Mouse (Mus musculus) retina, postnatal 1 day (tissue): ENCODE data around the gene Olfr1451.
"Not testable (repeated sequence)": the region's sequence is repeated elsewhere in the genome, so short reads cannot be mapped to it uniquely, and the experiment has no call there.

ENCODE experiments used
- DNase-seq: peaks from one replicate; pipeline ENCODE4 v3.0.0-alpha.2; 2012

The Olfr1451 gene

DNA sequence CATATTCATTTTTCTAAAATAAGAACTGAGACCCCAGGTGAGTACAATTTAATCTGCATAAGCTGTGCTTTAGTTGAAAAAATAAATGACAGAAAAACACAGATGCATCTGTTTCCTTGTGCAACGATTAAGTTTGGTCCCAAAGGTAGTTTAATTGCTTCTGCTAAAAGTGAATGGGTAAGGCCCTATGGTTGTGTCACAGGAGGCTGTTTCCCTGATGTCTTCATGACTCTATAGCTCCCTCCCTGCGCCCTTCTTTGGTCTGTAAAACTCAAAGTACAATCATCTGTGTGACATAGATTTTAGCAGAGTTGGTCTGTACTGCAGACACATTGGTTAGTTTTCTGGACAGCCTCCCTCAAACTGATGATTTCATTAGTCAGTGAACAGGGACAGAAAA lies at the start of gene Olfr1451:
TSS of gene Olfr1451 (plus strand) at position 301 of the 400 bp plus-strand sequence.
- DNase-seq = no peak

DNA sequence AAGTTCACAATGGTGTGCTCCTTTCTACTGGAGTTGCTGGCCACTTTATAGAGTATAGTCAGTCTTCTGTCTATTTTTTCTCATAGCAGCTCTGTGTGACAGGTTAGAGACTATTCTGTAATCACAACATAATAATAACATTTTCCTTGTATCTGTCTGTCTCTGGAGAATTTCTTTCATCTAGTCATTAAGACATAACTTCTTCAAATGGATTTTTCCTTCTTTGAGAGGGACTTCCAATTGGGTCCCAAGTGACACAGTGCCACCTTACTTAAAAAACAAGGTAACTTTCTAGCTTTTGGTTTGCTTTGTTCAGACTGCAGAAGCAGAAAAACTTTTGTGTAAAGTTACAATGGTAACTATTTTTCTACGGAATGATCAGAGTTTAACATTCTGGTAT lies 44.9 kb upstream of the Olfr1451 start, which contains the start of gene Olfr1450:
TSS of gene Olfr1450 (plus strand) at position 301 of the 400 bp plus-strand sequence.
- no peak for DNase-seq

DNA sequence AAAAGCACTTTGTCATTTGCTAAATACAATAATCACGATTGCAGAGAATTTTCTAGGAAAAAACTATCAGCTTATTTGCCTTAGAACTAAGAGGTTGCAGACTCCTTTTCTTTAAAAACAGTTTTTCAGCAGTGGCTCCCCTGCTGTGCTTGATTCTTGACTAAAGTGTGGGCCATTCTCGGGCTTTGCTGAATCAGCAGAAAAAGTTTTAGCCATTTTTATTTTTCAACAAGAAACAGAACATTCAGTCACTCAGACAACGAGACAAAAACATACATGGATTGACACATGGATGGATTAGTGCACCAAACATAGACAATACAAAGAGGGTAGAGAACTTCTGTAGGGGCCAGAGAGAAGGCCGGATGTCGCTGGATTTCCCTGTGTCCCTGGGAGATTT lies 24.7 kb upstream of the Olfr1451 start:
- DNase-seq = not testable (repeated sequence)

DNA sequence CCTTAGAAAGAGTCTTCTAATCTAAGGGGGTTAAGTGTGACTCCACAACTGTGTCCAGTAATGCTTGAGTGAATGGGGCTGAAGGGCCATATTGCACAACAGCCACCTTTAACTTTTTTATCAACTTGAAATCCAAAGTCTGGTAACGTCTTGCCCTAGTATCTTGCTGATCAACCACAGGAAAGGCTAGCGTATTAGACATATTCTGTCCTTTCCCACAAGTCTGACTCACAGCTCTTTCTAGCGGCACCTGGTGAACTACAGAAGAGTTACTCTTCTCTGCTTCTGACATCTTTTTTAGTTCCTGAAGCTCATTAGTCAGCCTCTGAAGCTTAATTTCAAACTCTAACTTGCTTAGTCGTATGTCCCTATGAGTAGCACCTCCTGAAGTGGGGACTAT lies 2.5 kb upstream of the Olfr1451 start:
- DNase-seq = not testable (repeated sequence)

DNA sequence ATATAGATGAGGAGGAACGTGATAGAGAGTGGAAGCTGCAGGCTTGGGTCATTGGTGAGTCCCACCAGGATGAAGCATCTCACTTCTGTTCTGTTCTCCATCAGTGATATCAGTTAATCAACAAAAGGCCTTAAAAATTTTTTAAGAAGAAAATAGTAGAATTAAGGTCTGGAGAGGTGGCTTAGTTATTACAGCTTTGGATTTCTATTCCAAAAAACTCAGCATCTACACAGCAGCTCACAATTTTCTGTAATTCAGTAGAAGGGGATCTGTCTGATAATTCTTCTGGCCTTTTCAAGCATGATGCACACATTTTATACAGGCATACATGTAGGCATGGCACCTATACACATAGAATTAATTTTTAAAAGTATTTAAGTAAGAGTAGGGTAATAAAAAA lies 33.4 kb downstream of the Olfr1451 start, which contains the start of gene Olfr1453:
TSS of gene Olfr1453 (minus strand) at position 101 of the 400 bp plus-strand sequence.
- DNase-seq = no peak
